Mouse (Mus musculus): Measurements from ENCODE around the gene a. TPM values are rescaled to one million over a fixed set of nuclear protein-coding genes. Genes with fewer than 3 reads are reported as not detected.

The a gene
- polyA plus RNA-seq, 1 experiment from 2014 or later = not detected

- Histone ChIP-seq H3K36me3 (no peaks in the 10 kb centered on the region), H3K9ac (no peak overlapping the region), H3K9me3 (no peaks in the 10 kb centered on the region; the same call in 1 of the 2 replicates), H3K4me2 (no peak overlapping the region), H3K27ac (replicated peaks) (no peak overlapping the region), H3K4me3 (no peak overlapping the region), H3K27me3 (no peaks in the 10 kb centered on the region), H3K4me1 (replicated peaks) (peaks cover 7% of the 10 kb centered on the region)
- 82% methylated on average over 9 of the region's 9 CpGs for WGBS
- ATAC-seq (ENCODE audit: low read depth) = no peak
These were observed 26.2 kb upstream of the a start for GRCm38 (mm10) chr2:154764828-154765497.

- Histone ChIP-seq H3K27ac (replicated peaks) (no peak overlapping the region), H3K27me3 (no peaks in the 10 kb centered on the region), H3K4me3 (no peak overlapping the region), H3K36me3 (no peaks in the 10 kb centered on the region), H3K9me3 (no peaks in the 10 kb centered on the region; the same call in 1 of the 2 replicates), H3K4me2 (no peak overlapping the region), H3K9ac (no peak overlapping the region), H3K4me1 (replicated peaks) (peaks cover 7% of the 10 kb centered on the region)
- ATAC-seq (ENCODE audit: low read depth) = no peak
- 76% methylated on average over 8 of the region's 8 CpGs for WGBS
These were observed 25.6 kb upstream of the a start for GRCm38 (mm10) chr2:154765554-154766008.

GRCm38 (mm10) chr2:154767051-154767450 lies 24.2 kb upstream of the a start:
- ATAC-seq (ENCODE audit: low read depth) = no peak

GRCm38 (mm10) chr2:154769930-154770329 lies 21.3 kb upstream of the a start, which contains the start of gene Gm14214:
Gm14214 (minus strand) TSS chr2:154770030.
- ATAC-seq (ENCODE audit: low read depth) = no peak
- Histone ChIP-seq H3K4me2 (no peak within 1 kb of the TSS), H3K9ac (no peak within 1 kb of the TSS), H3K4me3 (no peak within 1 kb of the TSS), H3K36me3 (no peaks in the 10 kb centered on the region), H3K4me1 (replicated peaks) (peaks cover 5% of the 10 kb centered on the region; the same call in 1 of the 2 replicates), H3K27ac (replicated peaks) (no peak within 1 kb of the TSS), H3K27me3 (no peaks in the 10 kb centered on the region), H3K9me3 (no peaks in the 10 kb centered on the region)

More at GRCm38 (mm10) chr2:154767051-154767450, 24.2 kb upstream of the a start:
- Histone ChIP-seq H3K4me3 (no peak overlapping the region), H3K9me3 (no peaks in the 10 kb centered on the region), H3K4me2 (no peak overlapping the region), H3K36me3 (no peaks in the 10 kb centered on the region), H3K27me3 (no peaks in the 10 kb centered on the region), H3K4me1 (replicated peaks) (peaks cover 12% of the 10 kb centered on the region), H3K9ac (no peak overlapping the region), H3K27ac (replicated peaks) (no peak overlapping the region)
- 89% methylated on average over 6 of the region's 6 CpGs for WGBS

- Histone ChIP-seq H3K4me3 (no peak overlapping the region), H3K4me1 (replicated peaks) (peaks cover 5% of the 10 kb centered on the region; the same call in 1 of the 2 replicates), H3K4me2 (no peak overlapping the region), H3K27me3 (no peaks in the 10 kb centered on the region), H3K36me3 (no peaks in the 10 kb centered on the region), H3K27ac (replicated peaks) (no peak overlapping the region), H3K9me3 (no peaks in the 10 kb centered on the region), H3K9ac (no peak overlapping the region)
- WGBS = 68% methylated on average over 8 of the region's 8 CpGs
- no peak for ATAC-seq (ENCODE audit: low read depth)
These were observed 19.6 kb upstream of the a start for GRCm38 (mm10) chr2:154771604-154772003.

GRCm38 (mm10) chr2:154774032-154774431 lies 17.2 kb upstream of the a start:
- Histone ChIP-seq H3K4me3 (no peak overlapping the region), H3K9ac (no peak overlapping the region), H3K4me2 (no peak overlapping the region), H3K4me1 (replicated peaks) (0 out of 2 replicates have a peak, but pooled peaks cover 5% of the 10 kb centered on the region), H3K27me3 (no peaks in the 10 kb centered on the region), H3K9me3 (no peaks in the 10 kb centered on the region), H3K36me3 (no peaks in the 10 kb centered on the region), H3K27ac (replicated peaks) (no peak overlapping the region)
- no peak for ATAC-seq (ENCODE audit: low read depth)
- WGBS = 89% methylated on average over 1 of the region's 1 CpGs

- no peaks in the 10 kb centered on the region for H3K27me3 ChIP-seq
- 0 out of 2 replicates have a peak, but pooled peaks cover under 1% of the 10 kb centered on the region for H3K4me1 ChIP-seq (replicated peaks)
- no peak overlapping the region for H3K9ac ChIP-seq
- H3K4me2 ChIP-seq = no peak overlapping the region
- no peak overlapping the region for H3K4me3 ChIP-seq
- H3K9me3 ChIP-seq = no peaks in the 10 kb centered on the region
- no peak for ATAC-seq (ENCODE audit: low read depth)
- H3K27ac ChIP-seq (replicated peaks) = no peak overlapping the region
- WGBS = 77% methylated on average over 7 of the region's 7 CpGs
- no peaks in the 10 kb centered on the region for H3K36me3 ChIP-seq
These were observed 14.7 kb upstream of the a start for GRCm38 (mm10) chr2:154776496-154776895.

GRCm38 (mm10) chr2:154779648-154780047 lies 11.6 kb upstream of the a start:
- Histone ChIP-seq H3K9ac (no peak overlapping the region), H3K4me1 (replicated peaks) (peaks cover 17% of the 10 kb centered on the region), H3K27me3 (no peaks in the 10 kb centered on the region), H3K4me3 (no peak overlapping the region), H3K4me2 (no peak overlapping the region), H3K27ac (replicated peaks) (no peak overlapping the region), H3K36me3 (no peaks in the 10 kb centered on the region), H3K9me3 (no peaks in the 10 kb centered on the region)
- no peak for ATAC-seq (ENCODE audit: low read depth)
- WGBS = 75% methylated on average over 3 of the region's 3 CpGs

- H3K4me2 ChIP-seq = no peak overlapping the region
- peaks cover 23% of the 10 kb centered on the region for H3K4me1 ChIP-seq (replicated peaks)
- WGBS = 72% methylated on average over 4 of the region's 4 CpGs
- H3K9ac ChIP-seq = no peak overlapping the region
- no peak overlapping the region for H3K4me3 ChIP-seq
- no peak overlapping the region for H3K27ac ChIP-seq (replicated peaks)
- no peak for ATAC-seq (ENCODE audit: low read depth)
- no peaks in the 10 kb centered on the region for H3K27me3 ChIP-seq
- H3K9me3 ChIP-seq = no peaks in the 10 kb centered on the region
- no peaks in the 10 kb centered on the region for H3K36me3 ChIP-seq
These were observed 8.8 kb upstream of the a start for GRCm38 (mm10) chr2:154782361-154782760.

GRCm38 (mm10) chr2:154782856-154783650 lies 8.1 kb upstream of the a start:
- no peaks in the 10 kb centered on the region for H3K36me3 ChIP-seq
- H3K9me3 ChIP-seq = no peaks in the 10 kb centered on the region
- H3K4me1 ChIP-seq (replicated peaks) = peaks cover 23% of the 10 kb centered on the region
- ATAC-seq (ENCODE audit: low read depth) = no peak
- no peak overlapping the region for H3K4me2 ChIP-seq
- WGBS = 43% methylated on average over 17 of the region's 17 CpGs
- H3K27ac ChIP-seq (replicated peaks) = peak overlapping the region; percentile 61; the same call in 1 of the 2 replicates
- H3K27me3 ChIP-seq = no peaks in the 10 kb centered on the region
- no peak overlapping the region for H3K9ac ChIP-seq
- no peak overlapping the region for H3K4me3 ChIP-seq

- 65% methylated on average over 3 of the region's 3 CpGs for WGBS
These were observed 5.9 kb upstream of the a start for GRCm38 (mm10) chr2:154785284-154785683.

GRCm38 (mm10) chr2:154786187-154786586 lies 5.0 kb upstream of the a start:
- H3K9ac ChIP-seq = no peak overlapping the region
- H3K27ac ChIP-seq (replicated peaks) = no peak overlapping the region
- H3K4me1 ChIP-seq (replicated peaks) = peaks cover 29% of the 10 kb centered on the region
- H3K4me3 ChIP-seq = no peak overlapping the region
- ATAC-seq (ENCODE audit: low read depth) = no peak
- no peaks in the 10 kb centered on the region for H3K27me3 ChIP-seq
- no peaks in the 10 kb centered on the region for H3K36me3 ChIP-seq
- H3K9me3 ChIP-seq = no peaks in the 10 kb centered on the region
- H3K4me2 ChIP-seq = no peak overlapping the region
- WGBS = 51% methylated on average over 3 of the region's 3 CpGs

More at GRCm38 (mm10) chr2:154785284-154785683, 5.9 kb upstream of the a start:
- Histone ChIP-seq H3K9ac (no peak overlapping the region), H3K4me1 (replicated peaks) (peaks cover 29% of the 10 kb centered on the region), H3K36me3 (no peaks in the 10 kb centered on the region), H3K4me3 (no peak overlapping the region), H3K27ac (replicated peaks) (no peak overlapping the region), H3K4me2 (no peak overlapping the region), H3K27me3 (no peaks in the 10 kb centered on the region), H3K9me3 (no peaks in the 10 kb centered on the region)
- no peak for ATAC-seq (ENCODE audit: low read depth)
